Mouse (Mus musculus) kidney, adult 2 months (tissue): ENCODE results near the gene Gm9758.
"Not testable (repeated sequence)": the region's sequence is repeated elsewhere in the genome, so short reads cannot be mapped to it uniquely, and the experiment has no call there.

Experiments used
- CTCF ChIP-seq: fragments of 200-500 bp; conservative IDR thresholded peaks from 2 replicates; pipeline ENCODE4 v1.5.1; 2011; ENCODE audit warnings: low read depth, mild to moderate bottlenecking, control low read depth, low read length, moderate library complexity, mixed read lengths; ENCODE audit not compliant: insufficient read depth, insufficient read length
- POLR2A ChIP-seq: fragments of 200-500 bp; IDR thresholded peaks from one replicate; pipeline ENCODE4 v1.6.1; 2011; ENCODE audit warnings: low read depth, low read length, control low read depth

DNA sequence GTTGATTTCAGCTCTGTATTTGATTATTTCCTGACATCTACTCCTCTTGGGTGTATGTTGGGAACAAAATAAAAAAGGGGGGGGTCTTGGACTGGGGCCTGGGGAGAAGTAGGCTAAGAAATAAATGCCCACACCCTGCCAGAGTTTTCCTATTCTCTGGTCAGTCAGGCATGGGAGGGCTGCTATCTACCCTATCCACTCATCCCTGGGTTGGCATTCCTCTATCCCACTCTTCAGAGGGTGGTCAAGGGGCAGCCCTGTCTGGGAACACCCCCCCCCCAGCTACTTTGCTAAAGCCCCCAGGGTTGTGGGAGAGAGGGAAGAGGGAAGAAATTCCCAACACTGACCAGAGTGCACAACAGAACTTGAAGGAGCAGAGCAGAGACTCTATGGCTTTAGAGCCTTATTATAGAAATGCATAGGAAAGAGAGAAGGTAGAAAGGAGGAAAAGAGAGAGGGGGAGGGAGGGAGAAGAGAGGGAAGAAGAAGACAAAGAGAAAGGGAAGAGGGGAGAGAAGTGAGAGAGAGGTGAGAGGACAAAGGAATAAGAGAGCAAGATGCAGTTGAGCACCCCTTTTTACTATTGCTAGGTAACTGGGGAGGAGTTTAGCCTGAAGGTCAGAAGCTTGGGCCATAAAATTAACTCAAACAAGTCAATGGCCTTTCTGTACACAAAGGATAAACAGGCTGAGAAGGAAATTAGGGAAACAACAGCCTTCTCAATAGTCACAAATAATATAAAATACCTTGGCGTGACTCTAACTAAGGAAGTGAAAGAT is 41.4 kb upstream of the Gm9758 start:
- TF ChIP-seq CTCF, POLR2A: not testable (repeated sequence)
